Mouse (Mus musculus): ENCODE results near the gene Slc8a1.

The Slc8a1 gene

GRCm38 (mm10) chr17:81669062-81669815 lies 68.9 kb downstream of the Slc8a1 start:
- DNase-seq = peak; percentile 62

DNA sequence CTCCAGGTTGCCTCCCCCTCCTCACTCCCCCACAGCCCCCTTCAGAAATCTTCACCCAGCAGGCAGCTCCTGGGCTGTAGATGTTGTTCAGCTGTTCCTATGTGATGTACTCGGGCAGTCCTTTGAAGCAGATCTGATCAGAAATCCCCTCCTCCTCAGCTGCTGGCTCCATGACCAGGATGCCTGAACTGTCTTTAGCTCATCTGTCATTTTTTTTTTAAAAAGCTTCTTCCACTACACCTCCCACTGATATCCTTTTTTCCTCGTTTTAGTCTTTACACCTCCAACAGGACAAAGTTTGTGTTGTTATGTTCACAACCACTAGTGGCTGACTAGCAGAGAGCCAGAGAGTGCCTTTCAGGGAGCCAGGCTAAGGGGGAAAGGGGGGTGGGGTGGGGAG lies 69.7 kb downstream of the Slc8a1 start:
- no peak for DNase-seq

- DNase-seq = no peak
These were observed 70.2 kb downstream of the Slc8a1 start for GRCm38 (mm10) chr17:81667935-81668334.

GRCm38 (mm10) chr17:81666551-81666950 lies 71.6 kb downstream of the Slc8a1 start:
- peak; percentile 67 for DNase-seq

GRCm38 (mm10) chr17:81664916-81665315 lies 73.3 kb downstream of the Slc8a1 start:
- no peak for DNase-seq

DNA sequence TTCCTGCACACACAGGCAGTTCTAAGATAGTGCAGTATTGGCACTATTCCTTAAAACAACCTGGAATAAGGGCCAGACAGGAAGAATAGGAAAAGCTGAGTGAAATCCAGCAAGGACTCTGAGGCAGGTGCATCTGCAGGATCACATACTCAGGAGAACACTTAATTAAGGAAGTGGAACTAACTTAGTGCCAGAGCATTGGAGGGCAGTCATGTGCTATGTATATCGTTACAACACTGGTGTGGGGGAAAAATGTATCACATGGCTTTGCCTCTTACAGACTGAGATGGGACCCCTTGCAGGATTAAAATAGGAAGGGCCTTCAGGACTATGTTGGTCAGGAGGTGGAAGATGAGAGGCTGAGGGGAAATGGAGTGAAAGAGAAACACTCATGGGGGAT lies 80.3 kb downstream of the Slc8a1 start:
- DNase-seq = no peak

DNA sequence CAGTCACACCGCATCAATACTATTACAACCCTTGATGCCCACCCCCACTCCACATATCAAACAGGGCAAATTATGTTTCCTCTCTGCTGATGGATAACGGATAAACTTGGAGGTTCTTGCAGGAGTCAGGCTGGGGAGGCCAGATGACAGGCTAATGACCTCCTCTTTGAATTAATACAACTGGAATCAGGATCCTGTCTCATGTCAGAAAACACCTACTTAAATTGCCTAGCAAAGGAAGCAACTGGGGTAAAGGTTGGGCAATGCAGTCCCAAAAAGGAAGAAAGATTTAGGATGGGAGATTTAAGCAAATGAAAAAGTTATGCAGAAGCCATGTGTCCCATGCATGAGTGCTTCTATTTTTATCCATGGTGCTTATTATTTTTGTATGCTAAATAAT lies 83.6 kb downstream of the Slc8a1 start:
- no peak for DNase-seq

GRCm38 (mm10) chr17:81652958-81653357 lies 85.2 kb downstream of the Slc8a1 start:
- no peak for DNase-seq

DNA sequence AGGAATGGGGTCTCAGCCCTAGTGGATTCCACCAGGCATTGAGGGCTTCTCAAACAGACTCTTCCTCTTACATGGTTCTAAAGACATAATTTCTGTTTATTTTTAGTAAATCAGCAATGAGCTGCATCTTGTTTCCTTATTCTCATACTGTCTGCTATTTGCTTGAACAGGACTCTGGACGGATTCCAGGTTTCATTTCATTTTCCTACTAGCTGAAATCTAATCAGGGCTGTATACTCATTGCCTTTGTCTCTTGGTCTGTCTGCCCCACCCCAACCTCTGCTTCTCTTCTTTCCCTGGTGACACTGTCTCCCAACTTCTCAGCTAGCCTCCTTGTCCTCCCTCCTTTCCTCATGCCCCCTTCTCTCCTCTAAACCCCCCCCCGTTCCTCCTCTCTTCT lies 101.4 kb downstream of the Slc8a1 start:
- peak; percentile 16 for DNase-seq

DNA sequence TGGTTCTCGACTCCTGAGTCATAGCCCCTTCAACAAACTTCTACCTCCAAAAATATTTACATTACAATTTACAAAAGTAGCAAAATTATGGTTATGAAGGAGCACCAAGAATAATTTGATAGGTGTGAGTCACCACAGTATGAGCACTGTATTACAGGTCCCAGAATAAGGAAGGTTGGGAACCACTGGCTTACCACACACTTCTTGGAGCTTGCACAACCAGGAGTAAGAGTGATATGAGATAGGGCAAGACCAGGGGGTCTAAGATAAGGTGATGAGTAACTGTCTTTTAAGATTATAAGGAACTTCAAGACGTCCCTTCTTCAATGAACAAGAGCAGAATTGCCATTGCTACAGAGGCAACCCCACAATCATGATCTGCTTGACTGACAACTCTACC lies 107.7 kb downstream of the Slc8a1 start:
- DNase-seq = no peak

DNA sequence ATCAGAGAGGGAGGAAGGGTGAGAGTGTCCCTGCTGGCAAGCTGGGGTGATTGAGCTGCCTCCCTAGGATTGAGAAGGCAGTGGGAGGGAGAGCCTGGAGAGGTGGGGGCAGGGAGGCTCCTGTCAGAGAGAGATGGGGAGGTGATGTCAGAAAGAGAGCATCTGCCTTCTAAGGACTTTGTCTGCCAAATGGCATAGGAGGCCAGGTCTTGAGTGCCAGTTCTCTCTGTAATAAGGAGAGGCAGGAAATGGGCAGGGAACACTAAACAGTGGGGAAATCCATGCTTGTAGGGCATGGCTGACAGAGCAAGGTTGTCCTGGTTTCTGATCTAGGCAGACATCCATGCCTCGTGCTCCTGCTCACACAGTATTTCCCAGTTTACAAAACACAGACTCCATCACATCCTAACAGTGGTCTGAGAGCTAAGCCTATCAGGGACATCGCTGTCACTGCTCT lies 117.0 kb downstream of the Slc8a1 start:
- peak; percentile 95 for DNase-seq

- peak; percentile 72 for DNase-seq
These were observed 119.7 kb downstream of the Slc8a1 start for GRCm38 (mm10) chr17:81618461-81618860.

GRCm38 (mm10) chr17:81616326-81616725 lies 121.9 kb downstream of the Slc8a1 start:
- no peak for DNase-seq

GRCm38 (mm10) chr17:81615391-81615790 lies 122.8 kb downstream of the Slc8a1 start:
- no peak for DNase-seq

- DNase-seq = no peak
These were observed 130.7 kb downstream of the Slc8a1 start for GRCm38 (mm10) chr17:81607515-81607914.

DNA sequence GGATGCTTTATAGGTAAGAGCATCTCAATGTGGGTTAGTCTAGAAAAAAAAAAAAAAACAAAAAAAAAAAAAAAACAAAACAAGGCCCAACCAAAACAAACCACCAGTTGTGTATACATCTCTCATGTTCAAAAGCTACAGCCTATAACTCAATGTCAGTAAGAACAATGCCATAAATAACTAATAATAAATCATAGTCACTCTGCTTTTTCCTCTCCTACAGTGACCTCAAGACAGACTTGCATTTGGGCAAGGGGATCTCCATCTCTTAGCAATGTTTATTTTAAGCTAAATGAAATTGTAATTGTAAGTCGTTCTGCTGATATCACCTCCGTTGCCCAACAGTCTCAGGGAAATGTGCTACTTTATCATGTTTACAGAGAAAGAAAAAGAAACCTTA lies 132.1 kb downstream of the Slc8a1 start:
- no peak for DNase-seq

DNA sequence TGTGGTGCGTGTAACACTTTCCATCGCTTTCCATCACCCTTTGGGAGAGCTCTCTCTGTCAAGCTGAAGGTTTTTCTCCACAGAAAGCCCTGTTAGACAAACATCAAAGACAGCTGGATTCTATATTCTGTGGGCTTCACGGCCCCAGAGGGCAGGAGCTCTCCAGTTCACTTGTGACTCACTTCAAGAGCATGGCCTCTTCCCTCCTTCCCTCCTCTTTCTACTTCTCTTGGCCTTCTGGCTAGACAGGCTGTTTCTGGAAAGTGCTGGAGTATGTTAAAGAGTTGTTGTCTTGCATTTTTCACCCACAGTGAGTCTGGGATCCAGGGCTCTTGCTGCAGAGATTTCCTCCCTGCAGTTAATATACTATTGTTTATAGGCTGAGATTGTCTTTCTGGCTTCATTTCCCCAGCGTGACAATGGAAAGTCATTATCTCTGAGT lies 132.9 kb downstream of the Slc8a1 start:
- DNase-seq = no peak

DNA sequence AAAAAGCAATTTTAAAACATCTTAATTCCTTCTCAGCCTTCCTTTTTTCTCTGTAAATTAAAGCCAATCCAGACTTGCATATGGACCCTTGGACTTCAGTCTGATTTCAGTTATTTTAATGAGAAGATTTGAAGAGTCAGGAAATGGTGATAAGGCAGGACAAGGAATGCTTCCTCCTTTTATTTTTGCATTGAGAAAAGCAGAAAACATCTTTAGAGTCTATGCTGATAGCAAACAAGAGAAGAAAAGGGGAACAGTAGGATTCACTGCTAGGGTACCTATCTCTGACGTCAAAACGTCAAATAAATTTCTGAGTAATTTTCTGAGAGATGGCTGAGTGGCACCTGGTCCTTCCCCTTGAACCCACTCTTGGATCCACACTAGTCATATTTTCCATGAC lies 139.1 kb downstream of the Slc8a1 start:
- no peak for DNase-seq

GRCm38 (mm10) chr17:81589791-81590190 lies 148.4 kb downstream of the Slc8a1 start:
- DNase-seq = no peak

GRCm38 (mm10) chr17:81586759-81587158 lies 151.4 kb downstream of the Slc8a1 start:
- DNase-seq = no peak

- DNase-seq = no peak
These were observed 158.3 kb downstream of the Slc8a1 start for GRCm38 (mm10) chr17:81579728-81580425.

DNA sequence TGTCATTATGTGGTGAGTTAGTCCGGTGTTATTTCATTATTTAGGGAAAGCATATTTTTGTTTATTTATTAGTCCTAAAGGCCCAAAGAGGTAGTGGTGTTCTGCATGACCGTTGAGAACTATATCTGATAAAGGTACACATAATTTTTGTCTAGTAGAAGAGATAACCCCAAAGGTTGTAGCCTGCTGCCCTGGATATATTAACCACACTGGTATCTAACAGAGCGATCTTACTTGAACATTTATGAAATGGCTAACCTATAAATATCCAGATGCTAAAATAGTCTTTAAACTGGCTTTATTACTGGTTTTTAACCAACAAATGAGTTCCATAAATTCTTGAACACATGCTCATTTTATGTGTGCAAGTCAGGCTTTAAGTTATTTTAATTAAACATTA lies 161.3 kb downstream of the Slc8a1 start:
- DNase-seq = no peak

DNA sequence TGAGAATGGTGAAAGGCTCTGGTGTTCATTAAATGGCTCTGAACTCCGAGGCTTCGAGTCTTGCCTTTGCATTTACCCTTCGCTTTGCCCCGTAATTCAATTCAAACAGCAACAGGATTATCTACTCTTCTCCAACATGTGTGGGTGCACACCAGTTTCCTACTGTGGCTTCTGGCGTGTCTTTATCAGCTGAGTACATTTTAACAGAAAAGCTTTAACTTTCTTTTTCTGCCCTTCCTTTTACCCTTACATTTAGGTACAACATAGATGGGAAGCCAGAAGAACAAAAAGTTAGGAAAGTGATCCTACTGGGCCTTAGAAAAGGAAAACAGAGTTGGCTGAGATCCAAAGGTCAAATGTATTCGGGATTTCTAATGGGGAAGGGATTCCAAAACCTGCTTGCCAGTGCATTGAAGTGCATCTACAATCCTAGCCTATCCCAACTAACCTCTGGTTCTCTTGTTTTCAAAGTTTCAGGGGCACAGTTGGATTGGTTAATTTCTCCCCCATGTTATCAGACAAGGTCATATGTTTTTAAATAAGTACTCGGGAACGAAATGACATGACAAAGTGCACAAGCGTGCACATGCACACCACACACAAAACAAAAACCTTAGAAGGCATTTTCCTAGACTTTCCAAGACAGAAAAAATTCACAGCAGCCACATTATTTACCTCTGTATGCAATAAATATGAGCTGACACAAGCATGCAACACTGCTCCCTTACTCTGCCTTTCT lies 172.4 kb downstream of the Slc8a1 start:
- no peak for DNase-seq

All from cerebellum, adult 9-10 months (tissue).